Mouse (Mus musculus): ENCODE results near the gene Pmp22.
A peak's percentile ranks its signal among the peaks of the same experiment; 100 is the strongest.

Gene Pmp22

DNA sequence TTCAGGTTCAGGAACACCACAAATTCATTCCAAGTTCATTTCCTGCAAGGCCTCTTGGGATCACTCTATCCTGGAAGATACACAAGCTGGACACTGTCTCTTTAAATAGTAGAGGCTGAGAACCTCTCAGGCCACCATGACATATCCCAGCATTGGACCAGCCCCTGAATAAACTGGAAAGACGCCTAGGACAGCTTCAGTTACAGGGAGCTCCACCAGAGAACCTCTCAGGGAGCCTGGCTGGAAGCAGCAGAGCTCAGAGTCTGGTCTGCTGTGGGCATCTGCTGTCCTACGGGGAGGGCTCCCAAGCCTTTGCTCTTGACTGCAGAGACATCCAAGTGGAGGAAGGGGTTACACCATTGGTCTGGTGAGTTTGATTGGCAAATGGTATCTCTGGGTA lies at the start of gene Pmp22:
Pmp22 (plus strand) TSS at position 199 of the 400 bp plus-strand sequence.
- no peak for DNase-seq (ENCODE audit: low spot score)

DNA sequence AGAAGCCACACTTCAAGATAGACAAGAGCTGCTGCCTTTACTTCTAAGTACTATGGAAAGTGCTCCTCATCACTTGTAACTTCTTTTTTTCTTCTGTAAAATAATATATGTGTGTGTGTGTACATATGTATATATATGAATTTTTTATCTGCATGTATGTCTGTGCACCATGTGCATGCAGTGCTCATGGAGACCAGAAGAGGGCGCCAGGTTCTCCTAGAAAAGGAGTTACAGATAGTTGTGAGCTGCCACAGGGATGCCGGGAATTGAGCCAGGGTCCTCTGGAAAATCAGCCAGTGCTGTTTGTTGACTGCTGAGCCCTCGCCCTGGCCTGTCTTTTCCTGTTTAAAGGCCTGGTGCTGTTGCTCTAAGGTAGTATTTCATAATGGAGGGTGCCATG lies 44.2 kb upstream of the Pmp22 start:
- no peak for DNase-seq (ENCODE audit: low spot score)

GRCm38 (mm10) chr11:63088672-63089071 lies 40.1 kb upstream of the Pmp22 start:
- DNase-seq (ENCODE audit: low spot score): no peak

DNA sequence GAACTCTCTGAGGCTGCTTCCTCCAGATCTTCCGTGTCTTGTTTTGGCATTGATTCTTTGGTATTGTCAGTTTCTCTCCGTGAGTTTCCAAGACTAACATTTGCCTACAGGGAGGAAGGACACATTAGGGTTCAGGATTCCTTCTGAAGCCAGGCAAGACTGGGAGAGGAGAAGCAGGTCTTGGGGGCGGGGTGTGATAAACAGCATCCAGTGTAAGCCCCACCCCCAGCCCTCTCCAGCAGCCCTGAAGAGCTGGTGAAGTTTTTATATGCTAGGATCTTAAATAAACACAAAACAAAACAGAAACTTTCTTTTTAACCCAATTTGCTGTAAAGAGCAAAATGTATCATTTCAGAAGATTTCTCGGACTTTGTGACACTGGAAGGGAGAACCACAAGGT lies 38.6 kb upstream of the Pmp22 start:
- no peak for DNase-seq (ENCODE audit: low spot score)

GRCm38 (mm10) chr11:63090986-63091385 lies 37.8 kb upstream of the Pmp22 start:
- DNase-seq (ENCODE audit: low spot score): no peak

GRCm38 (mm10) chr11:63092271-63092670 lies 36.5 kb upstream of the Pmp22 start:
- no peak for DNase-seq (ENCODE audit: low spot score)

DNA sequence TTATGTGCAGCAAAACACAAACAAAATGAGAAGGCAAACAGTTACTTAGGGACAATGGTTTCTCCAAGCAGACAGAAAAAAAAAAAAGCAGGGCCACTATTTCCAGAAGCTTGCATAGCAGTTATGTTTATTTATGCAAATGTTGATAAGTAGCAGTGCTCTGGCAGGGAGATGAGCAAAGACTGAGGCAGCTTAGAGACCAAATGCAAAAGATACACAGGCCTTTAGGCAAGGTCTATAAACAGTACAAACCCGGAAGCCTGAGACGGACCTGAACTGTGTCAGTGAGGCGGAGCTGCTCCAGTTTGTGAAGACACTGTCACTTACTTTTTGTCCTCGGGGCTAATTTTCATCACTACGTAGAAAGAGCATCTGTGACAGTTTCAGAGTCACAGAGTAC lies 35.2 kb upstream of the Pmp22 start:
- no peak for DNase-seq (ENCODE audit: low spot score)

DNA sequence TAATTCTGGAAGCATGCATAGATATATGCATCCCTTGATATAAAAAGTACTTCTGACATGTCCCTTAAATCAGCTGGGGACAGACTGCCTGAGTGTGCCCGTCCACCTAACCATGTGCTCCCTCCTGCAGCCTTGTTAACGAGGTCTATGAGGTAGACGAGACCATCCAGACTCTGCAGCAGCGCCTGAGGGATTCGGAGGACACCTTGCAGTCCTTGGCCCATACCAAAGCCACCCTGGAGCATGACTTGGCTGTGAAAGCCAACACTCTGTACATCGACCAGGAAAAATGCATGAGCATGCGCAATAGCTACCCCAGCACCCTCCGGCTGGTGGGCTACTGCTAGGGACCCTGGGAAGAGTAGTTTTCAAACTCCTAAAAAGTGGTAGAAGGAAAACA lies 34.3 kb upstream of the Pmp22 start:
- DNase-seq (ENCODE audit: low spot score): no peak

DNA sequence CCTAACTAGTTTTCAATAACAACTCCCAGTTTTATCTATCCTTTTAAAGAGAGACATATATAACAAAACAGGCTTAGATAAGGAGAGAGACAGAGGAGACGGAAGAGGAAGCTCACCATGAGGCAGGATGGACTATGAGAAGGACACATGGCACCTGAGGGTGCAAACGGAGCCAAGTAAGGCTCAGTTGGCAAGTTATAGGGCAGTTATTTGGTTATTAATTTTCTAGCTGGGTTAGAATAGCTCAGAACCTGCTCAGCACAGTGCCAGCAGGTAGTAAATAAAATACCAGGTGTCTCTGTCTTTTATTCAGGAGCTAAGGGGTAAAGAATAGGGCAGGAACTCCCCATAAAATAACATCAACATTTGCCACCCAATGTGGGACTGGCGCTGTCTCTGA lies 30.8 kb upstream of the Pmp22 start:
- no peak for DNase-seq (ENCODE audit: low spot score)

DNA sequence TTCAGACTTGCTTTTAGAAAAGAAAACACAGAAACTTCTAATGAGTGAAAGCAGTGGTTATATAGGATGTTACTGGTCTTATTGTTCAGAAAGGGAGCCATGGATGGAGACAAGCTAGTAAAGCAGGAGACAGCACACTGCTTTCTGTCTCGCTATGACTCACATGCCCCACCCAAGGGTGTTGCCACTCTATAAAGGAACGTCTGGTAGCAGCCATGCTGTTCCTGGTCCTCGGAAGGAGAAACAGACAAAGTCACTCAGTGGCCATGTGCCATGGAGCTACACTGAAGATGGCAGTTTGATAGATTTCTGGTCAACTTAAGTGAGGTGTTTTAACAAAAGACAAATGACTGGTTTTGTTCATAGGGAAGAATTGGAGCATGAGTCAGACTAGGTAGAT lies 29.4 kb upstream of the Pmp22 start:
- DNase-seq (ENCODE audit: low spot score): no peak

- DNase-seq (ENCODE audit: low spot score): no peak
These were observed 25.5 kb upstream of the Pmp22 start for GRCm38 (mm10) chr11:63103256-63103655.

DNA sequence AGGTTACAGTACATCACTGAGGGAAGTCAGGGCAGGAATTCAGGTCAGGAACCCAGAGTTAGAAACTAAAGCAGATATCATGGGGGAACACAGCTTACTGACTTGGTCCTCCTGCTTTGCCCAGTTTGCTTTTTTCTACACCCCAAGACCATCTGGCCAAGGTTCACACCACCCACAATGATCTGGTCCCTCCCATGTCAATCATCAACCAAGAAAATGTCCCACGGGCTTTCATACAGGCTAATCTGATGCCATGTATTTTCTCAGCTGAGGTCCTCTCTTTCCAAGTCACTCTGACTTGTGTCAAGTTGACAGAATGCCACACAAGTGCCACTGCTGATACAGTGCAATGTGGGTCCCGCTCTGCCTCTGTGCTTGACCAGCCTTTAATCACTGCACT lies 24.8 kb upstream of the Pmp22 start:
- no peak for DNase-seq (ENCODE audit: low spot score)

DNA sequence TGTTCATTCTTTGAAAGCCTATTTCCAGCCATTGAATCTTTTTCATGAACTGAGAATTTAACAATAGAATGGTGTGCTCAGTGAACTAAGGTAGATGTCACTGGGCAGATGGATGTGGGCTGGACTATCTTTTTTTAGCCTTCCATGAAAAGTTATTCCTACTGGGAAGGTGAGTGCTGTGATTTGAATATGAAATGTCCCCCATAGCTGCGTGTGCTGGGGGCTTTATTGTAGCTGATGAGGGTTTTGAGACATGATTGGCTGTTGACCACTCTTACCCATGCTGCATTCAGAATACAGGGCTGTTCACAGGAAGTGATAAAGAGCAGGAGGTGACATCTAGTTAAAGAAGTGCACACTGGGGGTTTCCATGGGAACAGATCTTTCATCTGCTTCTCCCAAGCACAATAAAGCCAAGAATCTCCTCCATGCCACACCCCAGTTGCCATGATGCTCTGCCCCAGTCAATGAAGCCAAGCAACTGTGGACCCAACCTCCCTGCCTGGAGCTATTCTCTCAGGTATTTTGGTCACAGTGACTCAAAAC lies 19.5 kb upstream of the Pmp22 start:
- no peak for DNase-seq (ENCODE audit: low spot score)

DNA sequence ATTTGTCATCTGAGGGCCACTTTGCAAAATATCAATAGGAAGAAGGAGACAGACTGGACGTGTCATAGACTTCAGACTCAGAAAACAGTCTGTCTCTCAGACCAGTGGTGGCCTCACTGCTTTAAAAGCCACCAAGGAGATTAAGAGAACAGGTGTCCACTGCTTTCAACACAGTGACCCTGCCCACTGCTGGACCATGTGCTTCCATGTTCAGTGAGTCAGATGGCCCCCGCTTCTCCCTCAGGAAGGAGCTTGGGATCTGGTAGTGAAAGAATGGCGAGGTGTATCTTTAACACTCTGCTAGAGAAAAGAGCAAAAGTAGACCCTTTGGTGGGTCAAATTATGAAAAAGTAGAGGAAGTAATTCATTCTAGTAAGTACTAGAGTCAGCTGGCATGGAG lies 18.5 kb upstream of the Pmp22 start:
- DNase-seq (ENCODE audit: low spot score): no peak

DNA sequence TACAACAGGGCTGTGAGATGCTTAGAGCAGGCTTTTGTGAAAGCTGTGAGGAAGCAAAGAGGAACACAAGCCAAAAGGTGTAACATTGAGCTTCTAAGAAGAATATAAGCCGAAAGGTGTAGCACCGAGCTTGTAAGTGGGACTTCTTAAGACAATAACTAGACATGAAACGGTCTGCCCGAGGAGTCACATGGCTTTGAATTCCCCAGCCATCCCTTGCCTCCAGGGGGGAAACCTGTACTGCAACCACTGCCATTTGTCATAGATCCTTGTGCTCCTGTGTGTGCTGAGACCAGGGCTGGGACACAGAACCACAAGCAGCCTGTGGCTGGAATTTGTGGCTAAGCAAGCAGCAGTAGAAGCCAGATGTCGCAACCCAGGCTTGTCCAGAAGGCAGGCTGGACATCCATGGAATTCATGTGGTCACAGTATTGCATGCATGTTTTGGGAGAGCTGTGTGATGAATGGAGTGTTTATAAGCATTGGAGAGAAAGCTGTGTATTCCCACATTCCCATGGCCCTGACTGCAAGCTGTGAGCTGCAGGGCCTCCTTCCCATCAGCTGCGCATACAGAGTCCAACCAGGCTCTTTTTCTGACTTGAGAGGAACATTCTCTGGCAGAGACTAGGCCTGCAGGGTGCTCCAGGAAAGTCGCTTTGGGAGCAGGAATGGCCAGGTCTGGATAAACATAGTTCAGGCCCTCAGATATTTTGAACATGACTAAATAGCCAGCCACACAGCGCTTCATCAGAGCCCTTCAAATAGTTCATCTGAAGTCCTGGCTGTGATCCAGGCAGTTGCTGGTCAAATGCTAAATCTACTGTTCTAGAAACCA lies 13.8 kb upstream of the Pmp22 start:
- no peak for DNase-seq (ENCODE audit: low spot score)

DNA sequence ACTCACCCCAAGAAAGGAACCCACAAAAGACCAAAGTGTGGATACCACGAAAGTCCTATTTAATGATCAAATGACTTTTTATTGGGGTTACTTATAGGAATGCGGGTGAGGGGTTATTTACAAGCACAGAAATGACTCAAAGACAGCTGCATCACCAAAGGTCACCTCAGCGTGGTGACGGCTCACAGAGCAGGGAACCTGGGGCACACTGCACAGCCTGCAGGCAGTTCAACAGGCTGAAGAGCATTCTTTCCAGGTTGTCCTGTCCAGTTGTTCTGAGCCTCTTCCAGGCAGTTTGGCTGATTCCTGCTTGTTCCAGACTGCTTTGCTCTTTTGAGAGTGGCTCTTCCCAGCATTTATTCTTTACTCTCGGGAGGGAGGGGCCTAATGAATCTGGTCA lies 12.1 kb upstream of the Pmp22 start:
- no peak for DNase-seq (ENCODE audit: low spot score)

DNA sequence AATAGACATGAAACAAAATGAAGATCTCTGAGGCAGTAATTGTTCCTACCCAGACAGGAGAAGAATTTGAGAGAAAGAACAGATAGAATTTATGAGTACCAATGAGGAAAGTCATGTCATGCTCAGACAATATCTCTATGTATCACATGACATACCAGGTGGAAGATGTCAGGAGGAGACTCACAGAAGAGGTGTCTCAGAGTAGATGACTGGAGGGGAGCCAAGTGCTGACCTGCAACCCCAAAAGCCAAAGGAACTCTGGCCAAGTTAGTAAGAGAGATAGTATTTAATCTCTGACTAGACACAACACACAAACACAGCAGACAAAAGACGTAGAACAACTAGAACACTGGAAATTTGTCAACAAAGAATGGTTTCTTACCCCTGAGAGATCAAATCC lies 11.5 kb upstream of the Pmp22 start:
- DNase-seq (ENCODE audit: low spot score): no peak

- no peak for DNase-seq (ENCODE audit: low spot score)
These were observed 9.0 kb upstream of the Pmp22 start for GRCm38 (mm10) chr11:63119791-63120190.

GRCm38 (mm10) chr11:63122249-63122648 lies 6.5 kb upstream of the Pmp22 start:
- no peak for DNase-seq (ENCODE audit: low spot score)

DNA sequence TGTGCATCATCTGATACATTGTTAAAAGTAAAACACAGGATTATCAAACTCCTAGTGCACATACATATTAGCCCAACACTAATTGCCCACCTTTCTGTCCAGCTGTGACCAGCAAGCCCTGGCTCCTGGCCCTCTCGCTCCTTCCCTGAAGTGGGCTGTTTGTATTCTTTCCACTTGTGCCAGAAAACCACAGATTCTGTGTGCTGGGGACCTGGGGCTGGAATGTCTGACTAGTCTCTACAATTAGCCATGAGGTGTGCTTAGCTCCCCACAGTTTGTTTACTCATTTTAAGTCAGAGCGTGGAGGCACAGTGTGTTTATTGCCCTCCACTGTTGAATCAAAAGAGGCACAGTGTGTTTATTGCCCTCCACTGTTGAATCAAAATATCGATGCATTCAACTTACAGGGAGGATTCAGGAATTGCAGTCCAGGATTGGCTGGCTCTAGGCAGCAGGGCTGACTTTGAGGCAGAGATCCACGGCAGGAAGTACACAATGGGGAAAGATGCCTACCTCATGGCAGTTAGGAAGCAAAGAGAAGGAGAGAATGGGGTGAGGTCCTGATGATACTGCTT lies 5.9 kb upstream of the Pmp22 start:
- DNase-seq (ENCODE audit: low spot score): no peak

- no peak for DNase-seq (ENCODE audit: low spot score)
These were observed 4.5 kb upstream of the Pmp22 start for GRCm38 (mm10) chr11:63124316-63124715.

DNA sequence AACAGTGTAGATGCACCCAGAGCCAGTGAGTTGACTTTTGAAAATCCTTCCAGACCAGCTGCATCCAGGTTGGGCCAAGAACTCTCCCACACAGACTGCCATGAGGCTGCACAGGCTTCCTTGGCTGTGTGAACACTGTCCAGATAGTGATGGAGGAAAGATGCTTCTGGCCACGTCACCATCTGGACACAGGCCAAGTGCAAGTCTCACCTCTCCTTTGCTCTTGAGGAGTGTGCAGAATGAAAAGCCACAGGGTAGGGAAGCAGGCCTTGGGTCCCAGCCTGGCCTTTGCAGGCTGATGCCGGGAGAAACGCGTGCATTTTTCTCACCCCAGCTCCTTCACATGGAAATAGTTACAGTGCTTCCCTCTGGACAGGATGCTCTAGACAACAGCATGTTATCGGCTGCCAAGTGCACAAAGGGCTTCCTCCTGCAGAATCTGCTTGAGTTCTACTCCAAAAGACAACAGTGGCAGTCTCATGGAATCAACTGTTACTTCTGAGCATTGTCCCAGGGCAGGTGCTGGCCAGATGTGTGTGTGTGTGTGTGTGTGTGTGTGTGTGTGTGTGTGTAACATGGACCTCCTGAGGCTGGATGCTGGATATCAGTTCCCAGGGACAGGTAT lies 2.8 kb upstream of the Pmp22 start:
- DNase-seq (ENCODE audit: low spot score): peak; percentile 58

GRCm38 (mm10) chr11:63126976-63127375 lies 1.8 kb upstream of the Pmp22 start:
- DNase-seq (ENCODE audit: low spot score): no peak
